Mouse (Mus musculus): ENCODE results near the gene Zfp692. TPM values are rescaled to one million over a fixed set of nuclear protein-coding genes. Genes with fewer than 3 reads are reported as not detected.

Zfp692 gene
- 25.6 and 26.9 TPM in 2 replicates for polyA plus RNA-seq (2015; fragmentation: Nextera tagmentation; extraction: Ambion mirVana)

DNA sequence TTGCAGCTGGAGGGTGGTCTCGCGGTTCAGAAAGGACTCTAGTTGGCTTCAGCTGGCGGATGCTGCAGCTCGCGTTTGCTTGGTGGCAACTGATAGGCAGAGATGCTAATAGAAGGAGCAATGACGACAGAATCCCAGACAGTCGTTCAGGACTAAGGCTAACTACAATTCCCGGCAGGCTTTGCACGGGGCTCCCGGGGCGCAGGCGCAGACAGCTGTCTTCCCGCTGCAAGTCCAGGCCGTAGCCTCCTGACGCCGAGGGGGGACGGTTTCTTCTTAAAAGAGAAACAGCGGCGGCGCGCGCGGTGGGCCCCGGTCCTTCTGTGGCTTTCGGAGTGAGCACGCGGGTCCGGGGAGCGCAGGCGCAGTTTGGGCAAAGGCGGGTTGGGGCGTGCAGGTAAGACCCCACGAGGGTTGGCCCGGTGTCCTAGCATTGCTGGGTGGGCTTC is at the start of gene Zfp692:
TSS of gene Zfp692 (plus strand) at position 210 of the 449 bp plus-strand sequence.
- H3K4me1 ChIP-seq (replicated peaks), result peaks cover 25% of the 10 kb centered on the region
- H3K4me2 ChIP-seq, result peak within 1 kb of the TSS; percentile 80
- H3K9ac ChIP-seq, result peak within 1 kb of the TSS; percentile 76
- no peaks in the 10 kb centered on the region for H3K27me3 ChIP-seq
- peaks cover 20% of the 10 kb centered on the region for H3K36me3 ChIP-seq
- peak; percentile 87 for ATAC-seq (ENCODE audit: low read depth)
- peak within 1 kb of the TSS; percentile 71 for H3K27ac ChIP-seq (replicated peaks)
- WGBS, result under 1% methylated on average over 34 of the region's 34 CpGs
- peak within 1 kb of the TSS; percentile 53 for H3K4me3 ChIP-seq
- no peaks in the 10 kb centered on the region for H3K9me3 ChIP-seq

DNA sequence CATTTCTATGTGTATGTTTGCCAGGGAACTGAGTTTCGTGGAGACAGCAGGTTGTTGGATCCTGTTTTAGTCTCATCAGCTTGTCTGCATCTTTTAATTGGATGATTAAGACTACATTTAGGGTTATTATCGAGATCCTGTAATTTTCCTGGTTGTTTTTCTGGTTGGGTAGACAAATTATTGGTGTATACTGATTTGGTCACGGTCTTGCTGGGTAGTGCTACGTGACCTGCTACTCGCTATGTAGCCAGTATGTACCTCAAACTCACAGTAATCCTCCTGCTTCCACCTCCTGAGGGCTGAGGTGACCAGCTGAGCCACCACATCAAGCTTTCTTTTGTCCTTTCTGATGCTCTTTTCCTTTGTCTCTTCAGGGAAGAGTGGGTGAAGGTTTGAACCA is 49.1 kb upstream of the Zfp692 start:
- no peak overlapping the region for H3K4me2 ChIP-seq
- 85% methylated on average over 5 of the region's 5 CpGs for WGBS
- H3K4me3 ChIP-seq, result no peak overlapping the region
- H3K9ac ChIP-seq, result no peak overlapping the region
- ATAC-seq (ENCODE audit: low read depth), result no peak
- H3K9me3 ChIP-seq, result no peaks in the 10 kb centered on the region
- no peaks in the 10 kb centered on the region for H3K36me3 ChIP-seq
- no peak overlapping the region for H3K27ac ChIP-seq (replicated peaks)
- H3K4me1 ChIP-seq (replicated peaks), result no peaks in the 10 kb centered on the region
- no peaks in the 10 kb centered on the region for H3K27me3 ChIP-seq

DNA sequence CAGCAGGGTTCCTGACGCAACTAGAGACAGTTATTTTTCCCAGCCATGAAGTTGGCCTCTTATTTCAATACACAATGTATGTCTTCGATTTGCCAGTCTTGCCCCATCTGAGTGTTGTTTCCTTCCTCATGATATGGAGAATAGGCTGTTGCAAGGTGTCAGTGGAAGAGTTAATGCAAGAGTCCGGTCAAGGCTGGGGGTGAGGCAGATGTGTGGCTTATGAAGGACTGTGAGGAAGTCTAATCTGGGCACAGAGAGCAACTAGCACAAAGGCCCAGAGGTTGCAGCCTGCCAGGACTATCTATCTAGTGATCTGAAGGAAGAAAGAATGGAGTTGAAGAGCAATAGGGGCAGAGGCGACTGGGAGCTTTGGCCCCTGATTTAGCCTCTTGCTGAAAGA is 46.7 kb upstream of the Zfp692 start:
- no peaks in the 10 kb centered on the region for H3K36me3 ChIP-seq
- ATAC-seq (ENCODE audit: low read depth), result no peak
- WGBS, result 89% methylated on average over 4 of the region's 4 CpGs
- H3K4me2 ChIP-seq, result no peak overlapping the region
- H3K27ac ChIP-seq (replicated peaks), result no peak overlapping the region
- no peaks in the 10 kb centered on the region for H3K4me1 ChIP-seq (replicated peaks)
- no peaks in the 10 kb centered on the region for H3K9me3 ChIP-seq
- no peaks in the 10 kb centered on the region for H3K27me3 ChIP-seq
- no peak overlapping the region for H3K4me3 ChIP-seq
- H3K9ac ChIP-seq, result no peak overlapping the region

DNA sequence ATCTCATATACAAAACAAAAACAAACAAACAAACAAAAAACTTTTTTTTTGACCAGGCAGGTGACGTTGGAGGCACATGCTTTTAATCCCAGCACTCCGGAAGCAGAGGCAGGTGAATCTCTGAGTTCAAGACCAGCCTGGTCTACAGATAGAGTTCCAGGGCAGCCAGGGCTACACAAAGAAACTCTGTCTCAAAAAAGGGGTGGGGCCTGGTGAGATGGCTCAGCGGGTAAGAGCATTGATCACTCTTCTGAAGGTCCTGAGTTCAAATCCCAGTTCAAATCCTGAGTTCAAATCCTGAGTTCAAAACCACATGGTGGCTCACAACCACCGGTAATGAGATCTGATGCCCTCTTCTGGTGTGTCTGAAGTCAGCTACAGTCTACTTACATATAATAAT is 45.0 kb upstream of the Zfp692 start:
- Histone ChIP-seq H3K36me3 (no peaks in the 10 kb centered on the region), H3K9ac (no peak overlapping the region), H3K4me2 (no peak overlapping the region), H3K27me3 (no peaks in the 10 kb centered on the region), H3K4me3 (no peak overlapping the region), H3K9me3 (no peaks in the 10 kb centered on the region), H3K27ac (replicated peaks) (no peak overlapping the region), H3K4me1 (replicated peaks) (no peaks in the 10 kb centered on the region)
- 86% methylated on average over 4 of the region's 4 CpGs for WGBS
- no peak for ATAC-seq (ENCODE audit: low read depth)

DNA sequence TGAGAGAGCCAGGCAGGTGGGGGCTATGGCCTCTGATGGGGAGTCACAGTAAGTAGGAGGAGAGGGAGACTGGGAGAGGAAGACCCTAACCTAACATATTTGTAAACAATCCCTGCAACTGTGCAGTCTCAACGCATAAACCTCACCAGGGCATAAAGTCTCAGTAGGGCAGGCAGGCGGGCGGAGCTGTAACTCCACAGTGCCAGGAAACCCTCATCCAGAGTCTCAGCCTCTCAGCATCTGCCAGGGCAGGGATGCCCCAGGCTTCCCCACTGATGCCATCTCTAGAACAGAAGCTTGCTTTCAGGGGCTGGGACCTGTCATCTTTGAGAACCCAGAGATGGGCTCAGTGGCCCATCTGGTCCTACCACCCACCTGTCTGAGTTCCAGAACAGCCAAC is 44.5 kb upstream of the Zfp692 start:
- no peak for ATAC-seq (ENCODE audit: low read depth)
- Histone ChIP-seq H3K4me2 (no peak overlapping the region), H3K36me3 (no peaks in the 10 kb centered on the region), H3K9me3 (no peaks in the 10 kb centered on the region), H3K9ac (no peak overlapping the region), H3K4me1 (replicated peaks) (no peaks in the 10 kb centered on the region), H3K27ac (replicated peaks) (no peak overlapping the region), H3K27me3 (no peaks in the 10 kb centered on the region), H3K4me3 (no peak overlapping the region)
- WGBS, result 88% methylated on average over 3 of the region's 3 CpGs

DNA sequence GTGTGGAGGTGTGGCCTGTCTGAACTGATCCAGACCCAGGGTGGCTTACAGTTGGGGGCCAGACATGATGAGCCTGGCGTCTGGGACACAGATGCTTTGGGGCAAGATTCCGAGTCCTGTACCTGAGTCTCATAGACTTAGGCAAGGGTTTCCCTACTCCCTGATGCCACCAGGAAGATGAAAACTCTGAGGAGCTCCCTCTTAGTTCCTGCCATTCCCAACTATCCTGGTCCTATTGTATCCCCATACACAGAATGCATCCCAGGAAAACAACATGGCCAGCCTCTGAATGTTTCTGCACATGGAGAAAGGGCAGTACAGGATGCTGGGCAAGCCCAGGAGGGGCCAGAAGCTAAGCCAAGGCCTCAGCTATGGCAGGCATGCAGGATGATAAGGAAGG is 43.4 kb upstream of the Zfp692 start:
- ATAC-seq (ENCODE audit: low read depth), result no peak

DNA sequence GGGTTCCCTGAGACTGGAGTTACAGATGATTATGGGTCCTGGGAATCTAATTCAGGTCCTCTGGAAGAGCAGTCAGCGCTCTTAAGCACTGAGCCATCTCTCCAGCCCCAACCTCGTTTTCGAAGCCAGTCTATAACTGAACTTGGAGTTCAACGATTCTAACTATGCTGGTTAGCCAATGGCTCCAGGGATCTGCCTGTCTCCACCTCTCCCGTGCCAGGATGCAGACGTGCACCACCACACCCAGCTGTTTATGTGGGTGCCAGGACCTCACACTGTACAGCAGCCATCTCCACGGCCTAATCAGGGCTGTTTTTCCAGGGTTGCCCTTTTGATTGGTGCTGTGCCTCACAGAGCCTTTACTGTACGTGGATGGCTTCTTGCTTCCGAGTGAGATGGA is 42.3 kb upstream of the Zfp692 start:
- Histone ChIP-seq H3K4me2 (no peak overlapping the region), H3K36me3 (no peaks in the 10 kb centered on the region), H3K9me3 (no peaks in the 10 kb centered on the region), H3K9ac (no peak overlapping the region), H3K4me3 (no peak overlapping the region), H3K27ac (replicated peaks) (no peak overlapping the region), H3K4me1 (replicated peaks) (no peaks in the 10 kb centered on the region), H3K27me3 (no peaks in the 10 kb centered on the region)
- no peak for ATAC-seq (ENCODE audit: low read depth)
- WGBS, result 86% methylated on average over 9 of the region's 9 CpGs

More for the DNA sequence above, 43.4 kb upstream of the Zfp692 start:
- no peak overlapping the region for H3K4me3 ChIP-seq
- no peak overlapping the region for H3K9ac ChIP-seq
- H3K36me3 ChIP-seq, result no peaks in the 10 kb centered on the region
- H3K27ac ChIP-seq (replicated peaks), result no peak overlapping the region
- H3K9me3 ChIP-seq, result no peaks in the 10 kb centered on the region
- H3K4me2 ChIP-seq, result no peak overlapping the region
- no peaks in the 10 kb centered on the region for H3K4me1 ChIP-seq (replicated peaks)
- no peaks in the 10 kb centered on the region for H3K27me3 ChIP-seq
- WGBS, result 95% methylated on average over 2 of the region's 2 CpGs

DNA sequence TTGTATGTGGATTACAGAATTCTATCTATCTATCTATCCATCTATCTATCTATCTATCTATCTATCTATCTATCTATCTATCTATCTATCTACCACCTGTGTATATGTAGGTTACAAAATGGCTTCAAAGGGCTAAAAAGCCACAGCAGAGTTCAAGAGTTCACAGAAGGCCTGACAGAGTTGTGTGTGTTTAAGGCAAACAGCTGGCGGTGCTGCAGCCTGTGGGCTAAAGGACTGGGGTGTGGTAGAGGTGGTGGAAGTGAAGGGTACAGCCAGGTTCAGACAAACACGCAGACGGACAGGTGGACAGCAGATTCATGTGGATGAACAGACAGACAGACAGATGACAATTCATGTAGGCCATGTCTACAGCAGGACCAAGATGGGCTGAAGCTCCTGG is 38.6 kb upstream of the Zfp692 start:
- H3K9ac ChIP-seq, result no peak overlapping the region
- no peak overlapping the region for H3K4me3 ChIP-seq
- 81% methylated on average over 3 of the region's 3 CpGs for WGBS
- no peak for ATAC-seq (ENCODE audit: low read depth)
- H3K36me3 ChIP-seq, result no peaks in the 10 kb centered on the region
- H3K27ac ChIP-seq (replicated peaks), result no peak overlapping the region
- no peaks in the 10 kb centered on the region for H3K9me3 ChIP-seq
- H3K27me3 ChIP-seq, result no peaks in the 10 kb centered on the region
- H3K4me1 ChIP-seq (replicated peaks), result no peaks in the 10 kb centered on the region
- no peak overlapping the region for H3K4me2 ChIP-seq

DNA sequence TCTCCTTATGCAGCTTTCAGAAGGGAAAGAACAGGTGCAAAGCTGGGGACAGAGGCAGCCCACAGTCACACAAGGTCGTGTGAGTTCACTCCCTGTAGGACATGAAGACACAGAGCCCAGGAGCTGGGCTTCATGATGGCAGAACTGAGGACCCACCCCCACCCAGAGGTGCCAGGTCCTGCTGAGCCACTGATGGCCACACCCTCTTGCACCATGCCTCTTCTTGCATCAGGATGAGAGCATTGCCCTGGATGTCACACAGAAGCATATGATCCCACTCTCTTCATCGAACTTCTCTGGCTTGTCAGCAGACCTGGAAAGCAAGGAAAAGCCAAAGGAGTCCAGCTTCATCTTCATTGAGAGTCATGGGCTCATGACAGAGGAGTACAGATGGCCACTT is 32.3 kb upstream of the Zfp692 start, which contains the start of gene 4930438A08Rik:
TSS of gene 4930438A08Rik (plus strand) at position 228 of the 400 bp plus-strand sequence.
- Histone ChIP-seq H3K4me1 (replicated peaks) (no peaks in the 10 kb centered on the region), H3K27ac (replicated peaks) (no peak within 1 kb of the TSS), H3K27me3 (no peaks in the 10 kb centered on the region), H3K4me2 (no peak within 1 kb of the TSS), H3K9ac (no peak within 1 kb of the TSS), H3K9me3 (no peaks in the 10 kb centered on the region), H3K36me3 (no peaks in the 10 kb centered on the region), H3K4me3 (no peak within 1 kb of the TSS)
- no peak for ATAC-seq (ENCODE audit: low read depth)
- WGBS, result 68% methylated on average over 2 of the region's 2 CpGs

DNA sequence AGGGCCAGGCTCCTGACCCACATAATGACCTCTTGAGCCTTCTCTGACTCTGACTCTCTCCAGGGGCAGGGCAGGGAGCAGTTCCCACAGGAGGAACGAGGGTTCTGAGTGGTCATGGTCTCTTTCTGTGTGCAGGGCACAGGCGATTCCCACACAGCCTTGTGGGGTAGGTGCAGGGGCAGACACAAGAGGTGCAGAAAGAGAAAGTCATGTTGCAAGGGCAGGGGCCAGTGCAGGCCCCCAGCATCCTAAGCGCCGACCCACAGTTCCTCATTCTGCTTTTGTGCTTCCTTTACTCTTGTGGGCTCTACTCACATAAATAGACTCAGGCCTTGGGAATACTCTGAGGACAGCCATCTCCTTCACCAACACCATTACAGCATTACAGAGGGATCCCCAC is 31.1 kb upstream of the Zfp692 start:
- ATAC-seq (ENCODE audit: low read depth), result no peak
- Histone ChIP-seq H3K4me2 (no peak overlapping the region), H3K36me3 (no peaks in the 10 kb centered on the region), H3K4me1 (replicated peaks) (no peaks in the 10 kb centered on the region), H3K9me3 (no peaks in the 10 kb centered on the region), H3K9ac (no peak overlapping the region), H3K27ac (replicated peaks) (no peak overlapping the region), H3K27me3 (no peaks in the 10 kb centered on the region), H3K4me3 (no peak overlapping the region)
- WGBS, result 78% methylated on average over 4 of the region's 4 CpGs

DNA sequence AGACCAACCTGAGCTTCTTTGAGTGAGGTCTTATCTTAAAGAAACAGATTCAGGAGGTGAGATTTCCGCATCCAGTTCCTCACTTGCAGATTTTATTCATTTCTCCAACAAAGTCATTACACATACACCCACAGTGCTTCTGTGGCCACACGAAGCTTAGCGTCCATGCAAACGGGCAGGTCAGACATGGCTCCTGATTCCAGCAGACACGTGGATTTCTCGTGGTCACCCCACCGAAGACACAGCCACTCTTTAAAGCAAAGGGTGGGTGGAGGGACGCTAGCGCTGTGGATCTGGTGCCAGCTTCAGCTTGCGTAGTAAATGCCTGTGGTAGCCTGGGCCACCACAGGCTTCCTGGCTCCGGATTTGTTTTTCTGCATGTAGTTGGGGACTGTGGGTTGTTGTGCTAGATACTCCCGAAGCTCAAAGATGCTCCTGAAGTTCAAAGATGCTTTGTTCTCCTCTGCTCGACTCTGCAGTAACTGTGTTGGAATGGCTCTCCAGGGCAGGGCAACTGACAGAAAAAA is 24.8 kb upstream of the Zfp692 start:
- Histone ChIP-seq H3K27ac (replicated peaks) (no peak overlapping the region), H3K27me3 (peaks cover 4% of the 10 kb centered on the region; the same call in 1 of the 2 replicates), H3K4me1 (replicated peaks) (no peaks in the 10 kb centered on the region), H3K4me3 (no peak overlapping the region), H3K4me2 (no peak overlapping the region), H3K9me3 (no peaks in the 10 kb centered on the region), H3K9ac (no peak overlapping the region), H3K36me3 (no peaks in the 10 kb centered on the region)
- 87% methylated on average over 13 of the region's 13 CpGs for whole genome bisulfite sequencing
- ATAC-seq (ENCODE audit: low read depth), result no peak

DNA sequence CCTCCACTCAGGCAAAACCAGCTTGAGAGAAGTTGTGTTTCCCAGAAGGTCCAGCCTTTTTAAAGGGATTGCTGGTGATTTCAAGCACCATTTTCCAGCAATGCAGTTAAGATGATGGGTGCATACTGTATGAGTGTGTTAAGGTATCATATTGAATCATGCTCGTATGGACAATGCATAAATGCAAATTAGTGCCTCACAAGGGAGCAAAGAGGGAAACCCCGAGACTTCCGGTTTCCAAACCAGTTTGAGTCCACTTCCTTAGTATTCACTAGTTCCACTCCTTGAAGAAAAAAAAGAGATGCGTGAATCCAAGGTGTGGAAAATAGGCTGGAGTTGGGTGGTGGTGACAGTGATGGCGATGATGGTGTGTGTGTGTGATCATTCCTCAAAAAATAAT is 24.4 kb upstream of the Zfp692 start:
- Histone ChIP-seq H3K9ac (no peak overlapping the region), H3K4me3 (no peak overlapping the region), H3K4me2 (no peak overlapping the region), H3K36me3 (no peaks in the 10 kb centered on the region), H3K4me1 (replicated peaks) (no peaks in the 10 kb centered on the region), H3K9me3 (no peaks in the 10 kb centered on the region), H3K27me3 (peaks cover 4% of the 10 kb centered on the region; the same call in 1 of the 2 replicates), H3K27ac (replicated peaks) (no peak overlapping the region)
- WGBS, result 88% methylated on average over 5 of the region's 5 CpGs
- no peak for ATAC-seq (ENCODE audit: low read depth)

DNA sequence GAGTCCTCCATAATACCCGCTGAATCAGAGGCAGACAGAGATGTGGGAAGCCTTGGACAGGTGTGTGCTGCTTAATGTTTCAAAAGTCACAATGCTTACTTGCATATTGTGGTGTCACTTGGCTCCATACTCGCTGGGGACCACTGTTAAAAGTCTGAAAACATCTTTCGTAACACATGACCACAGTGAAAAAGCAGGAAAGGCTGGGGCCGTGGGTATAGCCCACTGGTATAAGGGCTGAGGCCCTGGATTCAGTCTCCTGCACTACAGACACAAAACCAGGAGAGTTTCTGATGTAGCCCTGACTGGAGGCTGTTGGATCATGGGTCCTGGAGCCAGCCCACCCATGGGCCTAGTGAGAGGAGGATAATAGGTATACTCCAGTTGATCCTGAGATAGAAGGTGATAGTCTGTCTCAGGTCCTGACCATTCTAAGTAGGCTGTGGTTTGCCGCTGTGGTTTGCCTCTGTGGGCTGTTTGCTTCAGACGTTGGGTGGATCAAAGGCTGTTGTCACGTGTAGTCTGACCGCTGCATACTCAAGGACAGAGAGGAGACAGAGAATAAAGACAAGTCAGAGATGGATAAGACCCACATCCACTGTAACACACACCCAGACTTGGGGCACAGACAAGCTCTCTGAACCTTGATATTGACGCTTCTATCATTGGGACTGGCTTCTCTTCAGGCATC is 16.7 kb upstream of the Zfp692 start:
- Histone ChIP-seq H3K9ac (no peak overlapping the region), H3K4me2 (no peak overlapping the region), H3K27me3 (no peaks in the 10 kb centered on the region), H3K27ac (replicated peaks) (no peak overlapping the region), H3K9me3 (no peaks in the 10 kb centered on the region), H3K4me3 (no peak overlapping the region), H3K36me3 (no peaks in the 10 kb centered on the region), H3K4me1 (replicated peaks) (no peaks in the 10 kb centered on the region)
- WGBS, result 80% methylated on average over 9 of the region's 9 CpGs
- ATAC-seq (ENCODE audit: low read depth), result no peak

Data from neural tube, embryonic 13.5 days (tissue).